Mouse (Mus musculus) testis, adult 2 months (tissue): ENCODE measurements around the gene Ttc29.

Experiments
- CTCF ChIP-seq: fragments of 200-500 bp; IDR thresholded peaks from 2 replicates; pipeline ENCODE4 v1.5.1; 2012; ENCODE audit warnings: low read depth, mild to moderate bottlenecking, inconsistent platforms, low read length, moderate library complexity; ENCODE audit not compliant: control insufficient read depth, insufficient read depth, insufficient replicate concordance
- POLR2A ChIP-seq: fragments of 200-500 bp; IDR thresholded peaks from 2 replicates; pipeline ENCODE4 v1.6.1; 2012; ENCODE audit warnings: low read depth, mild to moderate bottlenecking, inconsistent platforms, low read length, moderate library complexity; ENCODE audit not compliant: control insufficient read depth

- TF ChIP-seq CTCF (no peak), POLR2A (no peak)
These were observed 65.5 kb downstream of the Ttc29 start for GRCm38 (mm10) chr8:78278598-78278997.
